Mouse (Mus musculus) brain, embryonic 14.5 days (tissue): ENCODE data around the gene Chmp2b.

Source experiments
- CTCF ChIP-seq: fragments of 200-500 bp; IDR thresholded peaks from 2 replicates; pipeline ENCODE4 v1.5.1; 2012; ENCODE audit warnings: inconsistent platforms, mild to moderate bottlenecking, moderate library complexity, borderline replicate concordance; ENCODE audit not compliant: insufficient read depth, insufficient read length; ENCODE audit errors: extremely low read depth
- POLR2A ChIP-seq: fragments of 200-500 bp; IDR thresholded peaks from 2 replicates; pipeline ENCODE4 v1.6.1; 2012; ENCODE audit warnings: mild to moderate bottlenecking, inconsistent platforms, borderline replicate concordance; ENCODE audit not compliant: poor library complexity, insufficient read depth, insufficient read length, severe bottlenecking; ENCODE audit errors: extremely low read depth

DNA sequence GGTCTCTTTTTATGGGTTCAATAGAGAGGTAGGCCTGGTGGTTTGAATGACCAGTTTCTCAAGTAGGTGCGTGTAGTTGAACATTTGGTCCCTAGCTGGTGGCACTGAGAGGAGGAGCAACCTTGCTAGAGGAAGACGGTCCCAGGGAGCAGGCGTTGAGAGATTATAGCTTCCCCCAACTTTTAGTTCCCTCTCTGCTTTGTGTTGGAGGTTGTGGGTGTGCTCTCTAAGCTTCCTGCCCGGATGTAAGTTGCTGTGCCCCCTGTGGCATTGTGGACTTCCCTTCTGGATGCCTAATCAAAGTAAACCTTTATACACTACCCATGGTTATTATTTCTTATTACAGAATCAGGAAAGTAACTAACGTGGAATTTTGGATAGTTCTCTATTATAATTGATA lies 66.5 kb downstream of the Chmp2b start:
- TF ChIP-seq CTCF (no peak), POLR2A (no peak)
